Mouse (Mus musculus): Measurements from ENCODE around the gene Hbp1. TPM values are rescaled to one million over a fixed set of nuclear protein-coding genes. Genes with fewer than 3 reads are reported as not detected.

Hbp1 gene
- polyA plus RNA-seq, 1 experiment: 38.4 TPM

- no peaks in the 10 kb centered on the region; the same call in 1 of the 2 replicates for H3K4me1 ChIP-seq (ENCODE audit: control insufficient read depth, insufficient read depth, insufficient read length)
- no peak for DNase-seq (ENCODE audit: low read depth in 1 of 2, low spot score in 2 of 2)
- WGBS: 87% methylated on average over 18 of the region's 18 CpGs
- peaks cover 17% of the 10 kb centered on the region for H3K36me3 ChIP-seq (ENCODE audit: control insufficient read depth, insufficient read depth, low read length)
- no peak for TF ChIP-seq POLR2A (IDR thresholded peaks at IDR 0.05; ENCODE audit: low read depth, low read length)
- no peak for TF ChIP-seq CTCF (IDR thresholded peaks at IDR 0.05; ENCODE audit: extremely low read depth, insufficient read depth, insufficient read length, insufficient replicate concordance)
- H3K27ac ChIP-seq (ENCODE audit: insufficient read depth, low read length): no peak overlapping the region
- no peaks in the 10 kb centered on the region for H3K27me3 ChIP-seq (ENCODE audit: control insufficient read depth, insufficient read depth, low read length)
- no peak overlapping the region for H3K4me3 ChIP-seq (ENCODE audit: extremely low read depth, insufficient read depth, insufficient read length)
These were observed 29.6 kb downstream of the Hbp1 start for GRCm38 (mm10) chr12:31920464-31921405.

GRCm38 (mm10) chr12:31917245-31917644 lies 33.1 kb downstream of the Hbp1 start:
- 66% methylated on average over 5 of the region's 5 CpGs for WGBS
- peaks cover 2% of the 10 kb centered on the region; the same call in 1 of the 2 replicates for H3K36me3 ChIP-seq (ENCODE audit: control insufficient read depth, insufficient read depth, low read length)
- TF ChIP-seq POLR2A (IDR thresholded peaks at IDR 0.05; ENCODE audit: low read depth, low read length) (no peak), CTCF (IDR thresholded peaks at IDR 0.05; ENCODE audit: extremely low read depth, insufficient read depth, insufficient read length, insufficient replicate concordance) (no peak)

GRCm38 (mm10) chr12:31916691-31917090 lies 33.6 kb downstream of the Hbp1 start:
- DNase-seq (ENCODE audit: low read depth in 1 of 2, low spot score in 2 of 2): no peak
- Histone ChIP-seq H3K4me1 (ENCODE audit: control insufficient read depth, insufficient read depth, insufficient read length) (no peaks in the 10 kb centered on the region; the same call in 1 of the 2 replicates), H3K36me3 (ENCODE audit: control insufficient read depth, insufficient read depth, low read length) (peaks cover 2% of the 10 kb centered on the region; the same call in 1 of the 2 replicates), H3K27me3 (ENCODE audit: control insufficient read depth, insufficient read depth, low read length) (no peaks in the 10 kb centered on the region), H3K4me3 (ENCODE audit: extremely low read depth, insufficient read depth, insufficient read length) (no peak overlapping the region), H3K27ac (ENCODE audit: insufficient read depth, low read length) (no peak overlapping the region)
- no peak for TF ChIP-seq CTCF (IDR thresholded peaks at IDR 0.05; ENCODE audit: extremely low read depth, insufficient read depth, insufficient read length, insufficient replicate concordance)
- TF ChIP-seq POLR2A (IDR thresholded peaks at IDR 0.05; ENCODE audit: low read depth, low read length): no peak
- WGBS: 94% methylated on average over 5 of the region's 5 CpGs

More at GRCm38 (mm10) chr12:31917245-31917644, 33.1 kb downstream of the Hbp1 start:
- DNase-seq (ENCODE audit: low read depth in 1 of 2, low spot score in 2 of 2): no peak
- no peak overlapping the region for H3K27ac ChIP-seq (ENCODE audit: insufficient read depth, low read length)
- H3K4me3 ChIP-seq (ENCODE audit: extremely low read depth, insufficient read depth, insufficient read length): no peak overlapping the region
- no peaks in the 10 kb centered on the region for H3K27me3 ChIP-seq (ENCODE audit: control insufficient read depth, insufficient read depth, low read length)
- H3K4me1 ChIP-seq (ENCODE audit: control insufficient read depth, insufficient read depth, insufficient read length): no peaks in the 10 kb centered on the region; the same call in 1 of the 2 replicates

- Histone ChIP-seq H3K27ac (ENCODE audit: insufficient read depth, low read length) (no peak overlapping the region), H3K4me3 (ENCODE audit: extremely low read depth, insufficient read depth, insufficient read length) (no peak overlapping the region), H3K27me3 (ENCODE audit: control insufficient read depth, insufficient read depth, low read length) (no peaks in the 10 kb centered on the region), H3K4me1 (ENCODE audit: control insufficient read depth, insufficient read depth, insufficient read length) (no peaks in the 10 kb centered on the region; the same call in 1 of the 2 replicates), H3K36me3 (ENCODE audit: control insufficient read depth, insufficient read depth, low read length) (peaks cover 2% of the 10 kb centered on the region; the same call in 1 of the 2 replicates)
- DNase-seq (ENCODE audit: low read depth in 1 of 2, low spot score in 2 of 2): no peak
- TF ChIP-seq POLR2A (IDR thresholded peaks at IDR 0.05; ENCODE audit: low read depth, low read length) (no peak), CTCF (IDR thresholded peaks at IDR 0.05; ENCODE audit: extremely low read depth, insufficient read depth, insufficient read length, insufficient replicate concordance) (no peak)
- 87% methylated on average over 4 of the region's 4 CpGs for WGBS
These were observed 36.7 kb downstream of the Hbp1 start for GRCm38 (mm10) chr12:31913614-31914013.

GRCm38 (mm10) chr12:31912966-31913551 lies 37.3 kb downstream of the Hbp1 start:
- TF ChIP-seq POLR2A (IDR thresholded peaks at IDR 0.05; ENCODE audit: low read depth, low read length): no peak
- no peak for TF ChIP-seq CTCF (IDR thresholded peaks at IDR 0.05; ENCODE audit: extremely low read depth, insufficient read depth, insufficient read length, insufficient replicate concordance)
- Histone ChIP-seq H3K27ac (ENCODE audit: insufficient read depth, low read length) (no peak overlapping the region), H3K27me3 (ENCODE audit: control insufficient read depth, insufficient read depth, low read length) (no peaks in the 10 kb centered on the region), H3K36me3 (ENCODE audit: control insufficient read depth, insufficient read depth, low read length) (peaks cover 2% of the 10 kb centered on the region; the same call in 1 of the 2 replicates), H3K4me1 (ENCODE audit: control insufficient read depth, insufficient read depth, insufficient read length) (no peaks in the 10 kb centered on the region; the same call in 1 of the 2 replicates), H3K4me3 (ENCODE audit: extremely low read depth, insufficient read depth, insufficient read length) (no peak overlapping the region)
- DNase-seq (ENCODE audit: low read depth in 1 of 2, low spot score in 2 of 2): no peak
- 87% methylated on average over 6 of the region's 6 CpGs for WGBS

- TF ChIP-seq POLR2A (IDR thresholded peaks at IDR 0.05; ENCODE audit: low read depth, low read length) (no peak), CTCF (IDR thresholded peaks at IDR 0.05; ENCODE audit: extremely low read depth, insufficient read depth, insufficient read length, insufficient replicate concordance) (no peak)
- 89% methylated on average over 2 of the region's 2 CpGs for WGBS
- no peak for DNase-seq (ENCODE audit: low read depth in 1 of 2, low spot score in 2 of 2)
- peaks cover 5% of the 10 kb centered on the region; the same call in 1 of the 2 replicates for H3K36me3 ChIP-seq (ENCODE audit: control insufficient read depth, insufficient read depth, low read length)
- H3K4me1 ChIP-seq (ENCODE audit: control insufficient read depth, insufficient read depth, insufficient read length): no peaks in the 10 kb centered on the region
- H3K4me3 ChIP-seq (ENCODE audit: extremely low read depth, insufficient read depth, insufficient read length): no peak overlapping the region
- H3K27ac ChIP-seq (ENCODE audit: insufficient read depth, low read length): no peak overlapping the region
- H3K27me3 ChIP-seq (ENCODE audit: control insufficient read depth, insufficient read depth, low read length): no peaks in the 10 kb centered on the region
These were observed 42.9 kb downstream of the Hbp1 start for GRCm38 (mm10) chr12:31907436-31907835.

All from spleen, adult 2 months (tissue).